Mouse (Mus musculus): Measurements from ENCODE around the gene Adgrb2. TPM values are rescaled to one million over a fixed set of nuclear protein-coding genes. Genes with fewer than 3 reads are reported as not detected.

Gene Adgrb2
- total and polyA plus RNA-seq, 3 experiments, result 0.04 to 0.15 TPM; not detected in 1

DNA sequence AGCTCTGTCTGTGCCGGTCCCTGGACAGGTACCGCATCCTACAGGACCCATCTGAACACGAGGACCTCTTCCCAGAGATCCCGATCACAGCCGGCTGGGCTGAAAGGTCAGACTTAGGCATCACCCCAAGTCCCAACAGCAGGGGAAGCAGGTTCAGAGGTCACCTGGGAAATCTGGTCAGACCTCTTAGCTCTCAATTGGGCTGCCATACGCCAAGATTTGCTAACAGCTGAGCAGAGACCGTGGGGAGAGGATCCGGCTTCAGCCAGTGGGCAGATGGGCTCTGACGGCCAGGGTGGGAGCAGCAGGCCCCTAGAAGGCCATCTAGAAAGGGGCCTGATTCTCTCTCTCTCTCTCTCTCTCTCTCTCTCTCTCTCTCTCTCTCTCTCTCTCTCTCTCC, 10.4 kb upstream of the Adgrb2 start:
- H3K36me3 ChIP-seq (ENCODE audit: control insufficient read depth in 1 of 2, insufficient read depth in 2 of 2, low read length in 2 of 2), result no peaks in the 10 kb centered on the region
- no peaks in the 10 kb centered on the region for H3K79me2 ChIP-seq (ENCODE audit: control insufficient read depth, insufficient read depth, low read length, poor library complexity)
- H3K4me3 ChIP-seq (ENCODE audit: control insufficient read depth in 1 of 2, insufficient read depth in 1 of 2, low read depth in 2 of 2, low read length in 2 of 2), result no peak overlapping the region
- no peaks in the 10 kb centered on the region for H3K4me1 ChIP-seq (ENCODE audit: control insufficient read depth in 1 of 2, insufficient read depth in 2 of 2, low read length in 2 of 2)
- no peak for DNase-seq (ENCODE audit: low read depth, low spot score)
- peaks cover 0 to 7% of the 10 kb centered on the region in 2 experiments for H3K27me3 ChIP-seq (ENCODE audit: control insufficient read depth in 1 of 2, insufficient read depth in 2 of 2, low read length in 2 of 2)
- TF ChIP-seq E2F4 (IDR thresholded peaks at IDR 0.05; ENCODE audit: borderline replicate concordance, low read depth, low read length), result no peak
- TF ChIP-seq KAT2A (conservative IDR thresholded peaks at IDR 0.05; ENCODE audit: low read depth, low read length), result no peak
- no peak overlapping the region for H3K27ac ChIP-seq (ENCODE audit: control insufficient read depth, low read depth, low read length)
- no peaks in the 10 kb centered on the region for H3K9me3 ChIP-seq (replicated peaks; ENCODE audit: insufficient read depth, low read length)
- no peak overlapping the region for H3K9ac ChIP-seq (ENCODE audit: control insufficient read depth, low read depth, low read length, poor library complexity, severe bottlenecking)

DNA sequence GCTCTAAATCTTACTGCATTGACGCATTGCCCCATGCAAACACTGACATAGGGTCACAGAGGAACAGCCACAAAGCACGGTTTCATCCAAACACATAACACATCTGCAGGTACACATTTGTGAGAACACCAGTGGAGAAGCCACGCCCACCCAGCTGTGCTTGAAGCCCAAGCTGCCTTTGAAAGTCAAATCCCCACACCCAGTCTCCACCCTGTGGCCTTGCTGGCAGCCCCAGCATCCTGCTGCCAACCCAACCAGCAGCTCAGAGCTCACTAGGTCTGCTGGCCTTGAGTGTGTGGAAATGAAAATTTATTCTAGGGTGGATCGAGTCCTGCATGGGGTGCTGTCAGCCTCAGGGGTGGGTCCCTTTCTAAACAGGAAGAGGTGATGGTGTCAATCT, 7.4 kb upstream of the Adgrb2 start:
- Histone ChIP-seq H3K9ac (ENCODE audit: control insufficient read depth, low read depth, low read length, poor library complexity, severe bottlenecking) (no peak overlapping the region), H3K4me3 (ENCODE audit: control insufficient read depth in 1 of 2, insufficient read depth in 1 of 2, low read depth in 2 of 2, low read length in 2 of 2) (no peak overlapping the region), H3K36me3 (ENCODE audit: control insufficient read depth in 1 of 2, insufficient read depth in 2 of 2, low read length in 2 of 2) (no peaks in the 10 kb centered on the region), H3K9me3 (replicated peaks; ENCODE audit: insufficient read depth, low read length) (no peaks in the 10 kb centered on the region), H3K27me3 (ENCODE audit: control insufficient read depth in 1 of 2, insufficient read depth in 2 of 2, low read length in 2 of 2) (peaks cover 0 to 7% of the 10 kb centered on the region in 2 experiments; a peak in 3 of 4 replicates), H3K4me1 (ENCODE audit: control insufficient read depth in 1 of 2, insufficient read depth in 2 of 2, low read length in 2 of 2) (no peaks in the 10 kb centered on the region), H3K79me2 (ENCODE audit: control insufficient read depth, insufficient read depth, low read length, poor library complexity) (no peaks in the 10 kb centered on the region), H3K27ac (ENCODE audit: control insufficient read depth, low read depth, low read length) (no peak overlapping the region)
- DNase-seq (ENCODE audit: low read depth, low spot score), result no peak
- TF ChIP-seq SIN3A (IDR thresholded peaks at IDR 0.05; ENCODE audit: low read length), result no peak
- no peak for TF ChIP-seq ZMIZ1 (IDR thresholded peaks at IDR 0.05; ENCODE audit: low read depth, low read length)
- TF ChIP-seq MEF2A (IDR thresholded peaks at IDR 0.05; ENCODE audit: extremely low read depth, insufficient replicate concordance, low read depth, low read length, poor library complexity, severe bottlenecking), result no peak
- no peak for TF ChIP-seq NELFE (IDR thresholded peaks at IDR 0.05; ENCODE audit: low read depth, low read length)
- no peak for TF ChIP-seq NRF1 (IDR thresholded peaks at IDR 0.05; ENCODE audit: insufficient read depth, low read depth, low read length, poor library complexity, severe bottlenecking)
- TF ChIP-seq MXI1 (IDR thresholded peaks at IDR 0.05; ENCODE audit: low read depth, low read length), result no peak
- no peak for TF ChIP-seq TAL1 (IDR thresholded peaks at IDR 0.05; ENCODE audit: low read length)
- TF ChIP-seq POLR2A (IDR thresholded peaks at IDR 0.05; ENCODE audit: control insufficient read depth in 1 of 2, insufficient read depth in 1 of 2, low read depth in 1 of 2, low read length in 2 of 2, poor library complexity in 1 of 2), result no peak

DNA sequence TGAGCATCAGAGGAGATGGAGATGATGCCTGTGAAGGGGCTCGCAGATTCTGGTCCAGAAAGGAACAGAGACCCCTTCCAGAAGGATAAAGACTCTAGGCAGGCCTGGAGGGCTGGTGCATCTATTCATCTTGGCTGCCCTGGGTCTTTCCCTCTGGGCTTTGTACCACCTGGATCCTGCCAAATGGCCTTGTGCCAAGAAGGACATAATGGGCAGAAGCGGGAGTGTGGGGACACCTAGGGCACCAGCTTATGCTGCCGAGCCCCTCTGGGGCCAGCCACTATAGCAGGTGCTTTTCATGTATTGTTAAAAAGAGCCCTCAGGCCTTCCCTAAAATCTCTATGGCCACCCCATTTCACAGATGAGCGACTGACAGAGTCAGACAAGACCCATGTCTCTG, 6.4 kb upstream of the Adgrb2 start:
- no peak for TF ChIP-seq NRF1 (IDR thresholded peaks at IDR 0.05; ENCODE audit: insufficient read depth, low read depth, low read length, poor library complexity, severe bottlenecking)
- Histone ChIP-seq H3K4me3 (ENCODE audit: control insufficient read depth in 1 of 2, insufficient read depth in 1 of 2, low read depth in 2 of 2, low read length in 2 of 2) (no peak overlapping the region), H3K79me2 (ENCODE audit: control insufficient read depth, insufficient read depth, low read length, poor library complexity) (no peaks in the 10 kb centered on the region), H3K9ac (ENCODE audit: control insufficient read depth, low read depth, low read length, poor library complexity, severe bottlenecking) (no peak overlapping the region), H3K27me3 (ENCODE audit: control insufficient read depth in 1 of 2, insufficient read depth in 2 of 2, low read length in 2 of 2) (peaks cover 0 to 5% of the 10 kb centered on the region in 2 experiments; a peak in 3 of 4 replicates), H3K9me3 (replicated peaks; ENCODE audit: insufficient read depth, low read length) (no peaks in the 10 kb centered on the region), H3K27ac (ENCODE audit: control insufficient read depth, low read depth, low read length) (no peak overlapping the region), H3K36me3 (ENCODE audit: control insufficient read depth in 1 of 2, insufficient read depth in 2 of 2, low read length in 2 of 2) (no peaks in the 10 kb centered on the region), H3K4me1 (ENCODE audit: control insufficient read depth in 1 of 2, insufficient read depth in 2 of 2, low read length in 2 of 2) (no peaks in the 10 kb centered on the region)
- no peak for DNase-seq (ENCODE audit: low read depth, low spot score)

Data from MEL (cell line).